Mouse (Mus musculus) naive thymus-derived CD4-positive, alpha-beta T cell, adult 5 months (primary cell): ENCODE results near the gene Tulp4. TPM values are rescaled to one million over a fixed set of nuclear protein-coding genes. Genes with fewer than 3 reads are reported as not detected.

Source experiments
- polyA plus RNA-seq: library from polyadenylated mRNA; unstranded; fragments of 100-300 nt; shearing (Covaris generic); gene quantifications from one replicate; pipeline ENCODE4 v1.2.1, GENCODE M21; 2017

Tulp4 gene
- 103 TPM for polyA plus RNA-seq

DNA sequence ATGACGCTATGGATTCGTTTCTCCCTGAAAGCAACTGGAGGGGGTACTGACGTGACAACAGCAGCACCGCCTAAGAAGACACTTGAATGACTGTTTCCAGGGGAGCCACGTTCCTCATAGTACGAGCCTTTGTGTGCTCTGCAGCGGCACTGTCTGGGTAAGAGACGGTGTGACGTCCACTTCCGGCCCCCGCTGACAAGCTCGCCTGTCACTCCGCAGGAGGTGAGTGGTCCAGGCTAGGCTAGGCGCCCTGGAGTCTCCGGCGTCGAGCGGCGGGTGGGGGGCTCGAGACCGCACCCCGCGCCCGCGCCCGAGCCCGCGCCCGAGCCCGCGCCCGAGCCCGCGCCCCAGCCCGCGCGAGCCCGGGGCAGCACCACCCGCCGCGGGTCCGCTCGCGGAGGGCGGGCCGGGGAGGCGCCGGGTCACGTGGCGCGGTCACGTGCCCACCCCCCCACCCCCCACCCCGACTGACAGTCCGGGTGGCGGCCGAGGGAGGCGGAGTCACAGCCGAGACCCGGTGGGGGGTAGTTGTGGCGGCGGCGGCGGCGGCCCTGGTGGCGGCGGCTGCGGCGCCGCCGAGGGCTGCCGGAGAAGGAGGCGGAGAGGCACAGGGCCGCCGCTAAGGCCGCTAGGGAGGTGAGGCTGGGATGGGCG, at the start of gene Tulp4:
Gene Tulp4 (plus strand): TSS at position 77 of the 654 bp plus-strand sequence.

DNA sequence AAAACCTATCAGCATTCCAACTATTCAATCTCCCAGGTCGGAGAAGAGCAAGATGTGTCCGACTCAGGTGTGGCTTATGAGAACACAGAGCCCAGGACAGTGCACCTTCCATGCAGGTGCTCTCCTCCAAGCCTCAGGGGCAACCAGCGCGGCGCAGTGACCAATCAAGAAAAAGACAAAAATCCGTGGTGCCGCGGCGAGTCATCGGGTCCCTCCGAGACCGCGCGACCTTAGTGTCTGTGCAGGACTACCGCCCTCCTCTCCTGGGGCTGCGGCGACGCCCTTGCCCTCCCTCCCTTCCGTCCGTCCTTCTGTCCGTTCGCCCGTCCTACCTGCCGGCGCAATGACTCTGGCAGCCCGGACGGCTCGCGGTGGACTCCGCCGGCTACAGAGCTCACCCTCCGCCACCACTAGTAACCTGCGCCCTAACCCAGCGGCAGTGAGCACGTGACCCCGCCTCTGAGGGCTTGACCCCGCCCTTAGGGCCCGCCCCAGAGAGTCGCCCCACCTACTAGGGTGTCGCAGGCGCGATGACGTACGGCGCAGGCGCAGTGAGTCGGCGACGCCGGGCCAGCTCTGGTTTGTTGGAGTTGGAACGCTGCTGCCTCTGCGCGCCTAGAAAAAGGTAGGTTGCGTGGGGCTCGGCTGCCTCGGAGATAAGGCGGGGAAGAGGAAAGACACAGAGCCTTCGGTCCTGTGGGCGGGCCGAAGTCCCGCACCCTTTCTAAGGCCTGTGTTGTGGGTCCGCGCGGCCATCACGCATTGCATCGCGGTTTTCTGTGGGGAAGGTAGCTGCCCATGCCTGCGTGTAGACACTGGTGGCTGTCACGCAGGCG, 26.7 kb upstream of the Tulp4 start, which contains the start of the genes Serac1 and Gtf2h5:
Gene Serac1 (minus strand): TSS at position 455 of the 836 bp plus-strand sequence.
Gene Gtf2h5 (plus strand): TSS at position 500 of the 836 bp plus-strand sequence.

DNA sequence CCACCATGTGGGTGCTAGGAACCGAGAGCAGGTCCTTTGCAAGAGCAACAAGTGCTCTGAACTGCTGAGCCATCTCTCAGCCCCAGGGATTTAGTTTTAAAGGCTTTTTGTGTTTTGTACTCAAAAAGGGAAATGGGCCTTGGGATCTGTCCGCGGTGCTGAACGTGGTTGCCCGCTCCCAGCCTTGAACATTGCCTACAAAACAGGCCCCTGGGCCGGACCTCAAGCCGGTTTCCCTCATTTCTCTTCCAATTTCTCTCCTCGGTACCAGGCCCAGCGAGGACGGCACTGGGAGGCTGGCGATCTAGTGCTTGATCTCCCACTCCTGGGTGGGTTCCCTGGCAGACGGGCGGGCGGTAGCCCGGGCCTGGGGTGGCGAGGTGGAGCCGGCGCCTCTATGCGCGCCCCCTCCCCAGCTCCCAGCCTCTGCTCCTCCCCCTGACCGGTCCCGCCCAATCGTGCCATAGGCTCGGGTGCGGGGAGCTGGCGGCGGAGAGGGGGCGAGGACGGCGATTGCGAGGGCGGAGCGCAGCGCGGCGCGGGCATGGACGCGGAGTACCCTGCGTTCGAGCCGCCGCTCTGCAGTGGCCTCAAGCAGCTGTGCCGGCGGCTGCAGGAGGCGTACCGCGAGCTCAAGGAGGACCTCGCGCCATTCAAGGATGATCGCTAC, 150.3 kb downstream of the Tulp4 start, which contains the start of gene Tmem181a:
Gene Tmem181a (plus strand): TSS at position 461 of the 670 bp plus-strand sequence.

Other genes with a start within 250 kb of the Tulp4 start
- gene Synj2, start 165.2 kb upstream of the Tulp4 start, polyA plus RNA-seq, result 21.7 TPM
- gene Serac1, start 26.7 kb upstream of the Tulp4 start, polyA plus RNA-seq, result 3.2 TPM
- 58.9 TPM for gene Gtf2h5, start 26.7 kb upstream of the Tulp4 start, polyA plus RNA-seq
- gene Tmem181a, start 150.4 kb downstream of the Tulp4 start, polyA plus RNA-seq, result 7.1 TPM
- gene Dynlt1a, start 211.1 kb downstream of the Tulp4 start, polyA plus RNA-seq, result 2.0 TPM